Mouse (Mus musculus): ENCODE results near the gene Fance. TPM values are rescaled to one million over a fixed set of nuclear protein-coding genes. Genes with fewer than 3 reads are reported as not detected.

Gene Fance
- polyA plus RNA-seq, 1 experiment: 12.1 TPM

- no peaks in the 10 kb centered on the region for H3K27me3 ChIP-seq (replicated peaks; ENCODE audit: control insufficient read depth, insufficient read depth, low read length)
- H3K4me3 ChIP-seq (ENCODE audit: insufficient read depth, low read depth, low read length): no peak overlapping the region
- TF ChIP-seq POLR2A (IDR thresholded peaks at IDR 0.05; ENCODE audit: low read depth, low read length): no peak
- TF ChIP-seq CTCF (conservative IDR thresholded peaks at IDR 0.05; ENCODE audit: insufficient read depth, insufficient read length, low read depth, low read length): no peak
- H3K4me1 ChIP-seq (ENCODE audit: control insufficient read depth, insufficient read depth, low read length): peaks cover 54% of the 10 kb centered on the region
- no peak for DNase-seq
- no peaks in the 10 kb centered on the region for H3K36me3 ChIP-seq (ENCODE audit: control insufficient read depth, insufficient read depth, low read length)
- 88% methylated on average over 7 of the region's 7 CpGs for WGBS
- H3K27ac ChIP-seq (ENCODE audit: insufficient read depth, low read depth, low read length): no peak overlapping the region
Measured at GRCm38 (mm10) chr17:28281866-28282441, 31.4 kb upstream of the Fance start.

GRCm38 (mm10) chr17:28283199-28283598, 30.1 kb upstream of the Fance start:
- 53% methylated on average over 10 of the region's 10 CpGs for WGBS
- Histone ChIP-seq H3K27ac (ENCODE audit: insufficient read depth, low read depth, low read length) (peak overlapping the region; percentile 2; the same call in 1 of the 2 replicates), H3K4me1 (ENCODE audit: control insufficient read depth, insufficient read depth, low read length) (peaks cover 66% of the 10 kb centered on the region), H3K4me3 (ENCODE audit: insufficient read depth, low read depth, low read length) (no peak overlapping the region), H3K36me3 (ENCODE audit: control insufficient read depth, insufficient read depth, low read length) (no peaks in the 10 kb centered on the region), H3K27me3 (replicated peaks; ENCODE audit: control insufficient read depth, insufficient read depth, low read length) (no peaks in the 10 kb centered on the region)
- no peak for DNase-seq
- TF ChIP-seq POLR2A (IDR thresholded peaks at IDR 0.05; ENCODE audit: low read depth, low read length) (no peak), CTCF (conservative IDR thresholded peaks at IDR 0.05; ENCODE audit: insufficient read depth, insufficient read length, low read depth, low read length) (no peak)

DNA sequence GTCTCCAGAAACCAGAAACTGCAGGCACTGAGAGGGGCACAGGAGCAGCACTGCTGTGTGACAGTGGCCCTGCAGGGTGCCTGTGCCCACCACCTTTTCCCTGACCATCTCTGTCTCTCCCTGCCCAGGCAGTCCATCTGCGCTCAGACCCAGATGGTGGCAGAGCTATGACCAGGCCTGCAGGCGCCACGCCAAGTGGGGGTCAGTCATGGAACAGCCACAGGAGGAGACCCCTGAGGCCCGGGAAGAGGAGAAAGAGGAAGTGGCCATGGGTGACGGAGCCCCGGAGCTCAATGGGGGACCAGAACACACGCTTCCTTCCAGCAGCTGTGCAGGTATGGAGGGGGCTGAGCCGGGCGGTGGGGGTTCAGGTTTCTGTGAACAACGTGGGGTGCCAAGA, 27.2 kb upstream of the Fance start:
- Histone ChIP-seq H3K27me3 (replicated peaks; ENCODE audit: control insufficient read depth, insufficient read depth, low read length) (no peaks in the 10 kb centered on the region), H3K4me1 (ENCODE audit: control insufficient read depth, insufficient read depth, low read length) (peaks cover 54% of the 10 kb centered on the region), H3K4me3 (ENCODE audit: insufficient read depth, low read depth, low read length) (no peak overlapping the region), H3K36me3 (ENCODE audit: control insufficient read depth, insufficient read depth, low read length) (no peaks in the 10 kb centered on the region), H3K27ac (ENCODE audit: insufficient read depth, low read depth, low read length) (no peak overlapping the region)
- DNase-seq: no peak
- 69% methylated on average over 10 of the region's 10 CpGs for WGBS
- no peak for TF ChIP-seq POLR2A (IDR thresholded peaks at IDR 0.05; ENCODE audit: low read depth, low read length)
- TF ChIP-seq CTCF (conservative IDR thresholded peaks at IDR 0.05; ENCODE audit: insufficient read depth, insufficient read length, low read depth, low read length): no peak

- TF ChIP-seq CTCF (conservative IDR thresholded peaks at IDR 0.05; ENCODE audit: insufficient read depth, insufficient read length, low read depth, low read length) (no peak), POLR2A (IDR thresholded peaks at IDR 0.05; ENCODE audit: low read depth, low read length) (no peak)
- Histone ChIP-seq H3K4me1 (ENCODE audit: control insufficient read depth, insufficient read depth, low read length) (peaks cover 45% of the 10 kb centered on the region), H3K27me3 (replicated peaks; ENCODE audit: control insufficient read depth, insufficient read depth, low read length) (no peaks in the 10 kb centered on the region), H3K4me3 (ENCODE audit: insufficient read depth, low read depth, low read length) (no peak overlapping the region), H3K36me3 (ENCODE audit: control insufficient read depth, insufficient read depth, low read length) (no peaks in the 10 kb centered on the region), H3K27ac (ENCODE audit: insufficient read depth, low read depth, low read length) (no peak overlapping the region)
- DNase-seq: peak; percentile 68
- 34% methylated on average over 5 of the region's 5 CpGs for WGBS
Measured at GRCm38 (mm10) chr17:28286964-28287363, 26.4 kb upstream of the Fance start.

DNA sequence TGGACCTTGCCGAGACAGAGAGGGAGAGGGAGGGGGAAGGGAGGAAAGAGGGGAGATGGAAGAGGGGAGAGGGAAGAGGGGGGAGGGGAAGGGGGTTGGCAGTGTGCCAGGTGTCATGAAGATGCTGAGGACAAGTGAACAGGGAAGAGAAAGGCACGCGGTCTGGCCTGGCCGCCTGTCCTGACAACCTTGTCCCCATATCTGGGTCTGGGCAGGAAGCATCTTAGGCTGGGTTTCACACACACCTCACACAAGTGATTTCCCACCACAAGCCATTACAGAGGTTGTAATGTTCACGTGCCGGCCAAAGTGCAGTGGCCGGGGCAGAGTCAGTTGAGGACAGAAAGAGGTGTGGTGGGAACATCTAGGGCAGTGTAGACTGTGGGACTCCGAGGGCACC, 25.7 kb upstream of the Fance start:
- TF ChIP-seq CTCF (conservative IDR thresholded peaks at IDR 0.05; ENCODE audit: insufficient read depth, insufficient read length, low read depth, low read length): no peak
- no peak for TF ChIP-seq POLR2A (IDR thresholded peaks at IDR 0.05; ENCODE audit: low read depth, low read length)
- no peak overlapping the region for H3K27ac ChIP-seq (ENCODE audit: insufficient read depth, low read depth, low read length)
- no peaks in the 10 kb centered on the region for H3K27me3 ChIP-seq (replicated peaks; ENCODE audit: control insufficient read depth, insufficient read depth, low read length)
- peak; percentile 81 for DNase-seq
- 38% methylated on average over 8 of the region's 8 CpGs for WGBS
- no peaks in the 10 kb centered on the region for H3K36me3 ChIP-seq (ENCODE audit: control insufficient read depth, insufficient read depth, low read length)
- H3K4me3 ChIP-seq (ENCODE audit: insufficient read depth, low read depth, low read length): no peak overlapping the region
- peaks cover 43% of the 10 kb centered on the region for H3K4me1 ChIP-seq (ENCODE audit: control insufficient read depth, insufficient read depth, low read length)

- 53% methylated on average over 5 of the region's 5 CpGs for WGBS
- no peak overlapping the region for H3K4me3 ChIP-seq (ENCODE audit: insufficient read depth, low read depth, low read length)
- H3K4me1 ChIP-seq (ENCODE audit: control insufficient read depth, insufficient read depth, low read length): peaks cover 39% of the 10 kb centered on the region
- H3K27ac ChIP-seq (ENCODE audit: insufficient read depth, low read depth, low read length): no peak overlapping the region
- DNase-seq: no peak
- peak; percentile 58 for TF ChIP-seq CTCF (conservative IDR thresholded peaks at IDR 0.05; ENCODE audit: insufficient read depth, insufficient read length, low read depth, low read length)
- no peak for TF ChIP-seq POLR2A (IDR thresholded peaks at IDR 0.05; ENCODE audit: low read depth, low read length)
- H3K27me3 ChIP-seq (replicated peaks; ENCODE audit: control insufficient read depth, insufficient read depth, low read length): no peaks in the 10 kb centered on the region
- no peaks in the 10 kb centered on the region for H3K36me3 ChIP-seq (ENCODE audit: control insufficient read depth, insufficient read depth, low read length)
Measured at GRCm38 (mm10) chr17:28287980-28288379, 25.3 kb upstream of the Fance start.

GRCm38 (mm10) chr17:28290262-28290661, 23.1 kb upstream of the Fance start:
- 35% methylated on average over 3 of the region's 3 CpGs for WGBS
- Histone ChIP-seq H3K36me3 (ENCODE audit: control insufficient read depth, insufficient read depth, low read length) (no peaks in the 10 kb centered on the region), H3K27ac (ENCODE audit: insufficient read depth, low read depth, low read length) (no peak overlapping the region), H3K4me1 (ENCODE audit: control insufficient read depth, insufficient read depth, low read length) (peaks cover 33% of the 10 kb centered on the region), H3K4me3 (ENCODE audit: insufficient read depth, low read depth, low read length) (no peak overlapping the region), H3K27me3 (replicated peaks; ENCODE audit: control insufficient read depth, insufficient read depth, low read length) (no peaks in the 10 kb centered on the region)
- TF ChIP-seq POLR2A (IDR thresholded peaks at IDR 0.05; ENCODE audit: low read depth, low read length) (no peak), CTCF (conservative IDR thresholded peaks at IDR 0.05; ENCODE audit: insufficient read depth, insufficient read length, low read depth, low read length) (no peak)
- peak; percentile 96 for DNase-seq

Measured in kidney, adult 2 months (tissue).